Mouse (Mus musculus) limb, embryonic 10.5 days (tissue): ENCODE results near the gene Igtp. TPM values are rescaled to one million over a fixed set of nuclear protein-coding genes. Genes with fewer than 3 reads are reported as not detected.
A peak's percentile ranks its signal among the peaks of the same experiment; 100 is the strongest.
"Not testable (repeated sequence)": the region's sequence is repeated elsewhere in the genome, so short reads cannot be mapped to it uniquely, and the experiment has no call there.

ENCODE experiments used
- DNase-seq: peaks from one replicate; pipeline ENCODE4 v3.0.0-alpha.2; 2017; ENCODE audit warnings: low spot score
- H3K27ac ChIP-seq: fragments of 300-500 bp; sonication (generic); 2 replicates; pipeline ENCODE4 v1.5.1; 2016; ENCODE audit warnings: mild to moderate bottlenecking
- H3K27me3 ChIP-seq: fragments of 300-500 bp; sonication (generic); 2 replicates; pipeline ENCODE4 v1.6.1; 2016; ENCODE audit warnings: low read depth, mild to moderate bottlenecking; ENCODE audit not compliant: poor library complexity, severe bottlenecking
- H3K36me3 ChIP-seq: fragments of 300-500 bp; sonication (generic); 2 replicates; pipeline ENCODE4 v1.6.1; 2016; ENCODE audit warnings: mild to moderate bottlenecking, moderate library complexity
- H3K4me1 ChIP-seq: fragments of 300-500 bp; sonication (generic); 2 replicates; pipeline ENCODE4 v1.6.1; 2016
- H3K4me3 ChIP-seq: fragments of 300-500 bp; sonication (generic); 2 replicates; pipeline ENCODE4 v1.5.1; 2016; ENCODE audit warnings: mild to moderate bottlenecking, moderate library complexity
- H3K9me3 ChIP-seq: fragments of 300-500 bp; sonication (generic); replicated peaks from 2 replicates; pipeline ENCODE4 v1.6.1; 2016; ENCODE audit warnings: mild to moderate bottlenecking
- WGBS: fragments of 180-500 bp; shearing (Covaris S2); methylation state at CpG from one replicate; pipeline ENCODE4 v1.1.7; 2016; 5-methylcytosine and 5-hydroxymethylcytosine counted together
- polyA plus RNA-seq: library from polyadenylated mRNA; unstranded; fragments of >200 nt; fragmentation: Nextera tagmentation; extraction: Ambion mirVana; gene quantifications from 2 replicates; pipeline ENCODE4 v1.2.1, GENCODE M21; 2016

Igtp gene
- polyA plus RNA-seq, 1 experiment from 2014 or later, result 1.3 TPM

GRCm38 (mm10) chr11:58216823-58217222 is 17.5 kb downstream of the Igtp start:
- H3K27ac ChIP-seq, result no peak overlapping the region
- no peak overlapping the region for H3K4me3 ChIP-seq
- DNase-seq, result no peak
- H3K9me3 ChIP-seq, result no peaks in the 10 kb centered on the region
- H3K36me3 ChIP-seq, result no peaks in the 10 kb centered on the region
- no peaks in the 10 kb centered on the region for H3K27me3 ChIP-seq
- WGBS, result 90% methylated on average over 6 of the region's 6 CpGs
- peaks cover 19% of the 10 kb centered on the region for H3K4me1 ChIP-seq

GRCm38 (mm10) chr11:58223751-58224150 is 24.4 kb downstream of the Igtp start:
- 43% methylated on average over 4 of the region's 4 CpGs for WGBS
- Histone ChIP-seq H3K27ac (no peak overlapping the region), H3K4me3 (no peak overlapping the region)

GRCm38 (mm10) chr11:58224313-58224712 is 25.0 kb downstream of the Igtp start:
- Histone ChIP-seq H3K4me3 (no peak overlapping the region), H3K27ac (no peak overlapping the region), H3K4me1 (peaks cover 13% of the 10 kb centered on the region), H3K27me3 (no peaks in the 10 kb centered on the region), H3K36me3 (no peaks in the 10 kb centered on the region), H3K9me3 (no peaks in the 10 kb centered on the region)
- WGBS, result 73% methylated on average over 7 of the region's 7 CpGs
- DNase-seq, result no peak

More at GRCm38 (mm10) chr11:58223751-58224150, 24.4 kb downstream of the Igtp start:
- Histone ChIP-seq H3K36me3 (no peaks in the 10 kb centered on the region), H3K27me3 (no peaks in the 10 kb centered on the region), H3K9me3 (no peaks in the 10 kb centered on the region), H3K4me1 (peaks cover 13% of the 10 kb centered on the region)
- no peak for DNase-seq

GRCm38 (mm10) chr11:58224872-58225271 is 25.5 kb downstream of the Igtp start:
- 77% methylated on average over 2 of the region's 2 CpGs for WGBS
- H3K9me3 ChIP-seq, H3K27me3 ChIP-seq, H3K27ac ChIP-seq, H3K36me3 ChIP-seq, H3K4me3 ChIP-seq, DNase-seq: not testable (repeated sequence)
- peaks cover 13% of the 10 kb centered on the region for H3K4me1 ChIP-seq

- Histone ChIP-seq H3K27me3 (no peaks in the 10 kb centered on the region), H3K27ac (no peak overlapping the region), H3K9me3 (no peaks in the 10 kb centered on the region), H3K36me3 (no peaks in the 10 kb centered on the region), H3K4me3 (no peak overlapping the region), H3K4me1 (peaks cover 13% of the 10 kb centered on the region)
- 7% methylated on average over 5 of the region's 5 CpGs for WGBS
- peak; percentile 81 for DNase-seq
Observed at GRCm38 (mm10) chr11:58225655-58226054, 26.3 kb downstream of the Igtp start.

GRCm38 (mm10) chr11:58226425-58226824 is 27.1 kb downstream of the Igtp start:
- Histone ChIP-seq H3K4me3 (no peak overlapping the region), H3K27ac (no peak overlapping the region), H3K36me3 (no peaks in the 10 kb centered on the region), H3K4me1 (peaks cover 13% of the 10 kb centered on the region), H3K9me3 (no peaks in the 10 kb centered on the region), H3K27me3 (no peaks in the 10 kb centered on the region)
- no peak for DNase-seq

- 91% methylated on average over 2 of the region's 2 CpGs for WGBS
- H3K36me3 ChIP-seq, H3K27me3 ChIP-seq, H3K27ac ChIP-seq, H3K9me3 ChIP-seq, DNase-seq, H3K4me3 ChIP-seq: not testable (repeated sequence)
- H3K4me1 ChIP-seq, result peaks cover 13% of the 10 kb centered on the region
Observed at GRCm38 (mm10) chr11:58228021-58228420, 28.7 kb downstream of the Igtp start.

- Histone ChIP-seq H3K4me3 (no peak overlapping the region), H3K27ac (no peak overlapping the region), H3K36me3 (no peaks in the 10 kb centered on the region), H3K27me3 (no peaks in the 10 kb centered on the region), H3K4me1 (peaks cover 4% of the 10 kb centered on the region; the same call in 1 of the 2 replicates), H3K9me3 (no peaks in the 10 kb centered on the region)
- WGBS, result 64% methylated on average over 16 of the region's 16 CpGs
- no peak for DNase-seq
Observed at GRCm38 (mm10) chr11:58230396-58230910, 31.1 kb downstream of the Igtp start.

- Histone ChIP-seq H3K36me3 (no peaks in the 10 kb centered on the region), H3K4me3 (no peak overlapping the region), H3K27me3 (no peaks in the 10 kb centered on the region), H3K4me1 (no peaks in the 10 kb centered on the region), H3K9me3 (no peaks in the 10 kb centered on the region), H3K27ac (no peak overlapping the region)
- DNase-seq, result no peak
- 91% methylated on average over 8 of the region's 8 CpGs for WGBS
Observed at GRCm38 (mm10) chr11:58231156-58231555, 31.8 kb downstream of the Igtp start.

GRCm38 (mm10) chr11:58234551-58234950 is 35.2 kb downstream of the Igtp start:
- H3K27ac ChIP-seq, H3K4me1 ChIP-seq, H3K4me3 ChIP-seq, H3K27me3 ChIP-seq, DNase-seq, H3K9me3 ChIP-seq, H3K36me3 ChIP-seq: not testable (repeated sequence)
- WGBS, result 89% methylated on average over 3 of the region's 3 CpGs

GRCm38 (mm10) chr11:58235152-58235551 is 35.8 kb downstream of the Igtp start:
- DNase-seq, result peak; percentile 56
- Histone ChIP-seq H3K4me3 (no peak overlapping the region), H3K9me3 (no peaks in the 10 kb centered on the region), H3K36me3 (no peaks in the 10 kb centered on the region), H3K27me3 (no peaks in the 10 kb centered on the region), H3K27ac (no peak overlapping the region), H3K4me1 (peaks cover 9% of the 10 kb centered on the region)
- WGBS, result 15% methylated on average over 6 of the region's 6 CpGs

GRCm38 (mm10) chr11:58238840-58239791 is 39.8 kb downstream of the Igtp start:
- peaks cover 9% of the 10 kb centered on the region for H3K4me1 ChIP-seq
- H3K27me3 ChIP-seq, result peaks cover 10% of the 10 kb centered on the region; the same call in 1 of the 2 replicates
- no peaks in the 10 kb centered on the region for H3K36me3 ChIP-seq
- H3K4me3 ChIP-seq, result peak overlapping the region; percentile 53
- 2% methylated on average over 37 of the region's 37 CpGs for WGBS
- peak; percentile 75 for DNase-seq
- H3K27ac ChIP-seq, result 0 out of 2 replicates have a peak overlapping the region, but pooled peaks have one; percentile 32
- no peaks in the 10 kb centered on the region for H3K9me3 ChIP-seq

- H3K4me3 ChIP-seq, result no peak overlapping the region
- DNase-seq, result no peak
- WGBS, result 36% methylated on average over 4 of the region's 4 CpGs
Observed at GRCm38 (mm10) chr11:58247294-58247693, 47.9 kb downstream of the Igtp start.

More at GRCm38 (mm10) chr11:58247294-58247693, 47.9 kb downstream of the Igtp start:
- no peak overlapping the region for H3K27ac ChIP-seq
- peaks cover 4% of the 10 kb centered on the region; the same call in 1 of the 2 replicates for H3K4me1 ChIP-seq
- H3K9me3 ChIP-seq, result no peaks in the 10 kb centered on the region
- H3K27me3 ChIP-seq, result peaks cover 17% of the 10 kb centered on the region; the same call in 1 of the 2 replicates
- H3K36me3 ChIP-seq, result no peaks in the 10 kb centered on the region
